Comparison of ENCODE assay signal across 9 mouse cellular contexts in the genomic region with DNA sequence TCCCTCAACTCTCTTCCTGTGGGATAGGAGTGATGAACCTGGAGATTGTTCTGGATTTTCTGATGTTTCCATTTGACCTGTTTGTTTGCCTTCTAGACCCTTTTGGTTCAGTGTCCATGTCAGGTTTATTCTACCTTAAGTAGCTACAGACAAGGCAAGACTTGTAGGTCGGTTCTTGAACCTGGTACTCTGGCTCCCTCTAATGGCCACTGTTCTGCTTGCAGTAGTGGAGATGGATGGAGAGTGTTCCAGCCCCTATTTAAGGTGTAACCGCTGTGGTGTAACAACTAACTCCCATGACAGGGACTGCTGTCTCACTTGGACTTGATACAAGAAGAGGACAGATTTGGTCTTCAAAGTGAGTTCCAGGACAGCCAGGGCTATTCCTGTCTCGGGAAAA. TPM values are rescaled to one million over a fixed set of nuclear protein-coding genes. Genes with fewer than 3 reads are reported as not detected.
A peak's percentile ranks its signal among the peaks of the same experiment; 100 is the strongest.
DNase-seq lines count a peak whose midpoint lies in the region; ATAC-seq and TF ChIP-seq lines count a peak whose summit lies in the region.
"Had no signal": no experiment of that assay in that cellular context is flagged by ENCODE, and none has a peak within 500 bp of the region (broad histone marks: within the 10 kb centered on the region; RNA-seq: fewer than 3 reads in every experiment).

No protein-coding gene starts in this region.

- H3K27ac ChIP-seq in forebrain, embryonic 11.5 days (ENCODE audit: low read depth, low read length), result no peak overlapping the region
- no peak overlapping the region for H3K27ac ChIP-seq in forebrain, embryonic 12.5 days
- no peak overlapping the region for H3K27ac ChIP-seq in layer of hippocampus, adult 2 months
- H3K27ac ChIP-seq in lung, embryonic 16.5 days (ENCODE audit: low read length), result no peak overlapping the region

- no peak overlapping the region for H3K4me2 ChIP-seq in forebrain, embryonic 11.5 days (ENCODE audit: low read depth, low read length, severe bottlenecking)
- no peak overlapping the region for H3K4me2 ChIP-seq in forebrain, embryonic 12.5 days
- H3K4me2 ChIP-seq in lung, embryonic 16.5 days (ENCODE audit: low read depth, low read length), result no peak overlapping the region

- H3K9me3 ChIP-seq in forebrain, embryonic 11.5 days (ENCODE audit: control insufficient read depth, low read length), result no peaks in the 10 kb centered on the region
- no peaks in the 10 kb centered on the region for H3K9me3 ChIP-seq in forebrain, embryonic 12.5 days
- no peaks in the 10 kb centered on the region for H3K9me3 ChIP-seq in lung, embryonic 16.5 days (ENCODE audit: control insufficient read depth, low read length)

- ATAC-seq in forebrain, embryonic 11.5 days (replicated peaks; ENCODE audit: low FRiP score), result peak; percentile 51; the same call in 1 of the 2 replicates
- ATAC-seq in forebrain, embryonic 12.5 days (ENCODE audit: low FRiP score), result no peak
- peak; percentile 71 for ATAC-seq in Patski
- ATAC-seq in lung, embryonic 16.5 days (ENCODE audit: low read depth), result peak; percentile 61; the same call in 1 of the 2 replicates

- H3K4me1 ChIP-seq in forebrain, embryonic 11.5 days (replicated peaks; ENCODE audit: control insufficient read depth, insufficient read depth, low read length), result no peaks in the 10 kb centered on the region
- H3K4me1 ChIP-seq in forebrain, embryonic 12.5 days, result no peaks in the 10 kb centered on the region
- no peaks in the 10 kb centered on the region for H3K4me1 ChIP-seq in lung, embryonic 16.5 days (replicated peaks; ENCODE audit: control insufficient read depth, insufficient read depth, low read length)

- POLR2A ChIA-PET in Patski (lab: Charles Lee), result no interaction called here

- no peaks in the 10 kb centered on the region for H3K36me3 ChIP-seq in forebrain, embryonic 11.5 days (ENCODE audit: control insufficient read depth, insufficient read depth, low read length)
- H3K36me3 ChIP-seq in forebrain, embryonic 12.5 days (replicated peaks), result no peaks in the 10 kb centered on the region
- H3K36me3 ChIP-seq in lung, embryonic 16.5 days (ENCODE audit: control insufficient read depth, insufficient read depth, low read length), result no peaks in the 10 kb centered on the region

- TF ChIP-seq CTCF in Patski (IDR thresholded peaks at IDR 0.05), result peak; percentile 83
- peak; percentile 87 for TF ChIP-seq CTCF in layer of hippocampus, adult 2 months (conservative IDR thresholded peaks at IDR 0.05)

- 14% methylated on average over 3 of the region's 3 CpGs for WGBS in forebrain, embryonic 11.5 days
- 17% methylated on average over 3 of the region's 3 CpGs for WGBS in forebrain, embryonic 12.5 days
- 18% methylated on average over 3 of the region's 3 CpGs for WGBS in lung, embryonic 16.5 days

- H3K27me3 ChIP-seq in forebrain, embryonic 11.5 days (ENCODE audit: control insufficient read depth, insufficient read depth, low read length), result no peaks in the 10 kb centered on the region
- no peaks in the 10 kb centered on the region for H3K27me3 ChIP-seq in forebrain, embryonic 12.5 days
- no peaks in the 10 kb centered on the region for H3K27me3 ChIP-seq in Patski
- no peaks in the 10 kb centered on the region for H3K27me3 ChIP-seq in lung, embryonic 16.5 days (ENCODE audit: control insufficient read depth, insufficient read depth, low read depth, low read length)
- H3K27me3 ChIP-seq: megakaryocyte, embryonic 14.5 days had no signal

- no peak overlapping the region for H3K4me3 ChIP-seq in forebrain, embryonic 11.5 days (ENCODE audit: low read depth, low read length)
- H3K4me3 ChIP-seq in forebrain, embryonic 12.5 days (replicated peaks), result no peak overlapping the region
- H3K4me3 ChIP-seq in layer of hippocampus, adult 2 months, result no peak overlapping the region
- no peak overlapping the region for H3K4me3 ChIP-seq in lung, embryonic 16.5 days (ENCODE audit: low read length)
- H3K4me3 ChIP-seq: megakaryocyte, embryonic 14.5 days had no signal

- in situ Hi-C loops in Patski (cut with MboI; ENCODE audit: low pct_unique_long_range_greater_than_20kb), result no loop called here

- no peak overlapping the region for H3K9ac ChIP-seq in forebrain, embryonic 11.5 days (ENCODE audit: low read length)
- no peak overlapping the region for H3K9ac ChIP-seq in forebrain, embryonic 12.5 days
- H3K9ac ChIP-seq in lung, embryonic 16.5 days (ENCODE audit: low read length), result no peak overlapping the region

- DNase-seq in forebrain, embryonic 11.5 days (ENCODE audit: low spot score), result peak; percentile 75
- DNase-seq in Patski (ENCODE audit: low read depth, low spot score), result no peak
- DNase-seq in cerebellum, postnatal 10 days, result peak; percentile 90 to 93
- peak; percentile 43 for DNase-seq in gastrocnemius, postnatal 25 days
- peak; percentile 54 to 83 for DNase-seq in layer of hippocampus, adult 2 months (ENCODE audit: low spot score in 2 of 2)
- DNase-seq in right cerebral cortex, postnatal 25 days, result peak; percentile 45

- CTCF ChIA-PET in Patski (lab: Charles Lee), result interaction anchor here (0.8 to 1.2 kb wide), 4 partner anchors 10 to 76 kb away, joined by 3 to 5 read pairs (median 4); no protein-coding TSS in a partner anchor

RNA-seq across cellular contexts. Expression of a gene that starts 3.8 kb away (rescaled TPM):
- polyA plus RNA-seq in forebrain, embryonic 11.5 days (2014; fragmentation: Nextera tagmentation; extraction: Ambion mirVana), result 46.9 and 47.8 TPM in 2 replicates
- 48.4 and 48.6 TPM in 2 replicates for polyA plus RNA-seq in forebrain, embryonic 12.5 days (2016; fragmentation: Nextera tagmentation; extraction: Ambion mirVana)
- 33.8 TPM for polyA plus RNA-seq in Patski (2021)
- 10 to 100 TPM; 59.5 TPM for total RNA-seq in gastrocnemius, postnatal 25 days (2021)
- total RNA-seq in layer of hippocampus, adult 2 months (2021), result 10 to 100 TPM; 61.4 to 61.5 TPM
- polyA plus RNA-seq in lung, embryonic 16.5 days (2015; fragmentation: Nextera tagmentation; extraction: Ambion mirVana), result 28.5 and 30.0 TPM in 2 replicates

RNA-seq across cellular contexts. Expression of a gene that starts 32.5 kb away (rescaled TPM):
- polyA plus RNA-seq in forebrain, embryonic 11.5 days (2014; fragmentation: Nextera tagmentation; extraction: Ambion mirVana), result 4.8 TPM in 2 replicates
- polyA plus RNA-seq in forebrain, embryonic 12.5 days (2016; fragmentation: Nextera tagmentation; extraction: Ambion mirVana), result 3.6 and 4.1 TPM in 2 replicates
- not detected for polyA plus RNA-seq in Patski (2021)
- total RNA-seq in gastrocnemius, postnatal 25 days (2021), result not detected
- 1 to 10 TPM; 1.9 to 2.2 TPM for total RNA-seq in layer of hippocampus, adult 2 months (2021)
- polyA plus RNA-seq in lung, embryonic 16.5 days (2015; fragmentation: Nextera tagmentation; extraction: Ambion mirVana), result 0.26 and 0.34 TPM in 2 replicates
